Mouse (Mus musculus): ENCODE results near the gene Nup153.

Nup153 gene

DNA sequence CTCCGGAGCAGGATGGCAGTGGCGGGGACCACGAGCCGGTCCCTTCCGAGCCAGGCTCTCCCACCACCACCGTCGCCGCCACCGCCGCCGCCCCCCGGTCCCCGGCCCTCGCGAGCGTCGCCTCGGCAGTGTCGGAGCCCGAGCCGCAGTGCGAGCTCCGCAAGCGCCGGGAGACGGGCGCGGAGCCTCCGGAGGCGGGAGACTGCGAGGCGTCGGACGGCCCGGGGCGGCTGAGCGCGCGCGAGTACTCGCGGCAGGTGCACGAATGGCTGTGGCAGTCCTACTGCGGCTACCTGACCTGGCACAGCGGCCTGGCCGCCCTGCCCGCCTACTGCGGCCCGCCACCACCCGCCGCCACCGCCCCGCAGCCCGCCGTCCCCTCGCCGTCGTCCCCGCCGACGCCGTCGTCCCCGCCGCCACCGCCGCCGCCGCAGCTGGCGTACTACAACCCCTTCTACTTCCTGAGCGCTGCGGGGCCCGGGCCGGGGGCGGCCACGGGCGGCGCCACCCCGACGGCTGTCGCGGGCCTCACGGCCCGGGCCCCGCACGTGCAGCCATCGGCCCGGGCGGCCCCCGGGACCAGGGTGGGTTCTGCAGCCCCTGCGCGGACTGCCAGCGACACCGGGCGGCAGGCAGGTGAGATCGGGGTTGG, 58.0 kb downstream of the Nup153 start:
- DNase-seq (ENCODE audit: low read depth, low spot score) = peak; percentile 22

- DNase-seq (ENCODE audit: low read depth, low spot score) = peak; percentile 94
These were observed 58.6 kb downstream of the Nup153 start, which contains the start of gene Fam8a1 for GRCm38 (mm10) chr13:46669048-46669619. Fam8a1 (plus strand) TSS chr13:46669522.

DNA sequence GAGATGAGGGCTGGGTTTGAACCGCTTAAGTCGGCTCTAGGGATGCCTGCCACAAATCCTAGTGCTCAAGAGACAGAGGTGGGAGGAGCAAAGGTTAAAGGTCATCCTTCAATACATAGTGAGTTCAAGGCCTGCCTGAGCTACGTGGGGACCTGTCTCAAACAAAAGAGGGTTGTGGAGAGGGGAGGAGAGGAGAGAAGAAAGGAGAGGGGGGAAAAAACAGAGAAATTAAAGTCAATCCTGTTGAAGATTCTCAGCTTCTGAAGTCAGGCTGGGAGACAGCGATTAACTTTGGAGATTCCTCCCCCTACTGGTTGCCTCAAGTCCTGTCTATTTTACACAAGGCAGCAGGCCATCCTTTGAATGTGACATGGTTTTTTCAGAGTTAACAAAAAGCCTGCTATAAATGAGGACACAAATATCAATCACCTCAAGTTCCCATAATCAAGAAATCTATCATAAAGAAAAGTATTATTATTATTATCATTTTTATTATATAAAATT, 64.2 kb downstream of the Nup153 start:
- peak; percentile 84 for DNase-seq (ENCODE audit: low read depth, low spot score)

- DNase-seq (ENCODE audit: low read depth, low spot score) = no peak
These were observed 68.5 kb downstream of the Nup153 start for GRCm38 (mm10) chr13:46659211-46659610.

DNA sequence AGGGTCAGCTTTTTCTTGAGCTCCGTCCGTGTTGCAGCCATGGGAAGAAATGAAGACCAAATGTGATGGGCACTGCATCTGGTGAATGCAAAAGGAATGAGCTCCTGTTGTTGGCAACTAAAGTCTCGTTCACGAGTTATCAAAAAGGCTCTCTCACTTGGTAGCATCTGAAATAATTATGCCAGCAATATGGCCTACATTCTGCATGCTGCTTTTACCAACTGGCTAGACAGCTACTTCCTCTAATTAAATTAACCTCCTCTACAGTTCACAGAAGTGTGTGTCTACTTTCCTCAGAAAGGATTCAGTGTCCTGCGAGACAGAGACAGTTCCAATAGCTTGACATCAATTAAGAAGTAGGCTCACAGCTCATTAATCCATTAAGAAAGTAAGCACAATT, 73.2 kb downstream of the Nup153 start:
- DNase-seq (ENCODE audit: low read depth, low spot score) = no peak

DNA sequence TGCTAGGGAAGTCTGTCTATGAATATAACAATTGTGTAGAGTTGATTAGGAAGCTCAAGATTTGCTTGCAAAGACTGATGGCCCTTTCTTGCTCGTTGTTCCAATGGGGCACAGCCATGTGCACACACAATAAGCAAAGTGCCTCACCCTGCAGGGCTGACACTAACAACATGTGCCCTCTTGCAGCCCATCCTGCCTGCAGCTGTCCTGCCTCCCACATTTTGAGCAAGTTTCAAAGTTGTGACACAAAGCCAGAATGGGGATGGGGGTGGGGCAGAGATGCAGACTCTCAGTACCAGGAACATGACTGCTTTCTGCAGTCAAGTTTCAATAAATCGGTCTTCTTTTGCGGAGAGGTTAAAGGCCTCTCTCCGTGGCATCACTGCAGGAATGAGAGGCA, 74.1 kb downstream of the Nup153 start:
- DNase-seq (ENCODE audit: low read depth, low spot score) = no peak

DNA sequence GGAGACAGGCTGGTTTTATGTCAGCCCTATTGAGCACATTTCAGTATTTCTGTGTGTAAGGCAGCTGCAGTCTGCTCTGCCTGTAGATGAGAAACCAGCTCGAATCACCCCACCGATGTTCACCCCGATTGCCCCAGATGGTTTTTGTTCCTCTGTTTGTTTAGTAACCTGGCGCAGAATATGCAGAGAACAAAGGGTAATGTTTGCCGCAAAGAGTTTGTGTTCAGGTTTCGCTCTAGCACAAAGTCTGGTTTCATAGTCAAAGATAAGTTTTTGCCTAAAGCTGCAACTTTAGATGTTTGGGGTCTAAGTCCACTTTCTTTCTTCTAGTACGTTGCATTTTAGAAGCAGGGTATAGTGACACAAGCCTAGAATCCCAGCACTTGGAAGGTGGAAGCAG, 75.1 kb downstream of the Nup153 start:
- DNase-seq (ENCODE audit: low read depth, low spot score) = no peak

DNA sequence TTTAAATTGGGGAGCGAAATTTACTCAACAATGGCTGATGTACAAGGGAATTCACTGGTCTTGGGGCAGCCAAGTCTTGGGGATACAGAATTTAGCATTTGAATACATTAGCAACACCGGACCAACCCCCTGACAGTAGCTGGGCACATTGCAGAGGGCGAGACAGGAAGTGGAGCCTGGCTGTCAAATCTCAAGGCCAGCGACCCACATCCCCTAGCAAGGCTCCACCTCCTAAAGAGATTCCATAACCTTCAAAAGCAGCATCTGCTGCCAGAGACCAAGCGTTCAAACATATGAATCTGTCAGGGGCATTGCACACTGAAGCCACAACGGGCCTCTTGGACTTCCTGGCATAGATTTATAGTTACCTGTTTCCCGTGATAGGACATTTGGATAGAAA, 75.9 kb downstream of the Nup153 start:
- no peak for DNase-seq (ENCODE audit: low read depth, low spot score)

DNA sequence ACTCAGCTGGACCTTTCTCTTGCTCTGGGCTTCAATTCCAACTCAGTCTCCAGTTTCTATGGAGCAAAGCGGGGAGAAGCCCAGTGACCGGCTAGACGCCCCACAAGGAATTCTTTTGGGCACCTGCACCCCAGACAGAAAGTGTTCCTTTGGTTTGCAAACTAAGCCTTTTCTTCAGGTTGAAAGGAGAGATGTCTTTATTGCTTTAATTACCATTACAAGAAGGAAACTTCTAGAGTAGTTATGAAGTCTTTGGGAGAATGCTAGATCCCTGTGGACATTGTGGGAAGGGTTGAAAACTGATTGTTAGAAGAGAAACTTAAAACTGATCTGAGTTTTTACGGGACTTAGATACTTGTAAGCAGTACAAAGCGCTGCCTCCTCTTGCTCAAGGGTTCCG, 82.3 kb downstream of the Nup153 start:
- no peak for DNase-seq (ENCODE audit: low read depth, low spot score)

- no peak for DNase-seq (ENCODE audit: low read depth, low spot score)
These were observed 83.6 kb downstream of the Nup153 start for GRCm38 (mm10) chr13:46644175-46644574.

DNA sequence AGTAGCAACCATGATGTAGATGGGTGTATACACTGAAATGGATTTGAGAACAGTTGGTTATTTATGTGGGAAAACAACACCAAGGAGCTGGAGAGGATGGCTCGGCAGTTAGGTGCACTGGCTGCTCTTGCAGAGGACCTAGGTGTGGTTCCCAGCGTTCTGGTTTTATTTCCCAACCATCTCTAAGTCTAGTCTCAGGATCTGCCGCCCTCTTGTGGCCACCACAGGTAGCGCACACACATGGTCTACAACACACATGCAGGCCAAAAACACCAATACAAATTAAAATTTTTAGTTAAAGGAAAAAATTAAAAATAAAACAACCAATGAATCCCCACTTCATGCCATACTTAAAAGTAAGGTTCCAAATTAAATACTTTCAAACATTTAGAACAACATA, 85.4 kb downstream of the Nup153 start:
- no peak for DNase-seq (ENCODE audit: low read depth, low spot score)

DNA sequence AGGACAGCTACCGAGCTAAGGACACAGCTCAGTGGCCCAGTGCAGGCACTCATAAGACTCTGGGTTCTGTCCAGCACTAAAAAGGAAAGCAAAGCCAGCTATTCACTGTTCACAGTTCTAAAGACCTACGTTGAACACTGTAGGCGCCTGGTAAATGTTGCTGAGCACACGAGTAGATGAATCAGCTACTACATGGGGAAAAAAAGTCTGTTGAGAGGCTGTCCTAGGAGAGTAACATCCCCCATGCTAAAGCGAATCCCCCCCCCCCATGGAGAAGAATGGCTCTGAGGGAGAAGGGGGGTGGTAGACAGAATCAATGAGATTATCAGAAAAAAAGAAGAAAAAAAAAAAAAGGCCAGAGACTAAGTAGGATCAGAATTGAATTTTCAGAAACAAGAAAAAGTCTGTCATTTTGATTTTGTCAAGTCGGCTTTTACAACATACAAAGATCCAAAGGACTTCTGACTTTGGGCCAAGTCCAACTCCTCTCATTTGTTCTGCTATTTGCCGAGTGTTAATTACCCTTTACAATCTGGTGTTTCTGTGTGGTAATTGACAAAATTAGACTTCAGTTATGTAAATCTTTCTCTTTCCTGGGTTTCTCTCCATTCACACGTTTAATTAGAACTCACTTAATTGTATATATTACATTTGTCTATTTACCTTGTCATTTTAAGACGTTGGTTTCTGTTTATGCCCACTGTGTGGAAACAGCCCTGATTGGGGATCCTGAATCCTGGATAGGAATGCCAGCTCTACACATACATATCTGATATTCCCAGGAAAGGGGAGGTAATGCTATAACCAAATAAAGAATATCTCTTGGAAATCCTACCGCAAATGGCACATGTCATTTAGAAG, 86.9 kb downstream of the Nup153 start:
- DNase-seq (ENCODE audit: low read depth, low spot score) = peak; percentile 58

- peak; percentile 52 for DNase-seq (ENCODE audit: low read depth, low spot score)
These were observed 93.6 kb downstream of the Nup153 start for GRCm38 (mm10) chr13:46634133-46634488.

GRCm38 (mm10) chr13:46633320-46634132, 94.2 kb downstream of the Nup153 start:
- peak; percentile 60 for DNase-seq (ENCODE audit: low read depth, low spot score)

DNA sequence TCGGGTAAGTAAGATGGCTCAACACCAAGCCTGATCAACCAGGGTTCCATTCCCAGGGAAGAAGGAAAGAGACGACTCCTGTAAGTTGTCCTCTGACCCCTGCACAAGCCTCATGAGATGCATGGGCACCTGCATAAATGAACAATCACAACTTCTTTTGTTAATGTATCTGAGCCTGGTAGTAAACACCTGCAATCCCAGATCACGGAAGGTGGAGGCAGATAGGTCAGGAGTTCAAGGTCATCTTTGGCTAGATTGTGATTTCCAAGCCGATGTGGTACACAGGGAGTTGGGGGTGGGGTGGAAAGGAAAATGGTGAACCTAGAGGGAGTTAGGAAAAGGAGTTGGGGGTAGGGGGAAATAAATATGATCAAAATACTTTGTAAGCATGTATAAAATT, 94.9 kb downstream of the Nup153 start:
- no peak for DNase-seq (ENCODE audit: low read depth, low spot score)

All from brain, adult 2 months (tissue).